In the genomic region with DNA sequence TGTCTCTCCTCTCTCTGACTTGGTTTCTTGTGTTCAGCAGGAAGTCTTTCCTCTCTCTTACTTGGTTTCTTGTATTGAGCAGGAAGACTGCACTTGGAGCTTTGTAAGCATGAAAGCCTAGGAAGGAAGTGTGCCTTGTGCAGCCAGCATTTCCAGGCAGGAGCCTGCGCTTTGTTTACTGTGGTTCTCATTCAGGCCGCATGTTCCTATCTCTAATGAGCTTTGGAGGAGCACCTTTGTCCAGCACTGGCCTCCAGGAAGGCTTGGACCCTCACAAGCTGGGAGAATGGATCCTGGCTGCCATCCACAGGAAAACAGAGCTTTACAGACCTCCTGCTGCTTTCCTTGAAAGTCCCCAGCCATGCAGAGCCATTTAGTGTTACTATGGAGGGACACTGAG, we compare ENCODE assay signal across 10 mouse cellular contexts. TPM values are rescaled to one million over a fixed set of nuclear protein-coding genes. Genes with fewer than 3 reads are reported as not detected.
A peak's percentile ranks its signal among the peaks of the same experiment; 100 is the strongest.
DNase-seq lines count a peak whose midpoint lies in the region; ATAC-seq lines count a peak whose summit lies in the region.
"Had no signal": no experiment of that assay in that cellular context is flagged by ENCODE, and none has a peak within 500 bp of the region (broad histone marks: within the 10 kb centered on the region; RNA-seq: fewer than 3 reads in every experiment).

No protein-coding gene starts in this region.

- peak; percentile 8 to 24 for DNase-seq in cerebellum, postnatal 10 days
- no peak for DNase-seq in cerebellum, adult 11-12 months
- no peak for DNase-seq in hindbrain, embryonic 10.5 days (ENCODE audit: low spot score)
- DNase-seq in lung, postnatal 10 days = no peak
- DNase-seq in kidney, postnatal 14 days = peak; percentile 12
- no peak for DNase-seq in urinary bladder, adult 2 months (ENCODE audit: low spot score)
- DNase-seq: cerebellum, adult 9-11 months had no signal

- H3K36me3 ChIP-seq in hindbrain, embryonic 10.5 days = no peaks in the 10 kb centered on the region; the same call in 1 of the 2 replicates
- no peaks in the 10 kb centered on the region for H3K36me3 ChIP-seq in hindbrain, embryonic 13.5 days
- H3K36me3 ChIP-seq in lung, embryonic 15.5 days = no peaks in the 10 kb centered on the region

- no peaks in the 10 kb centered on the region for H3K27me3 ChIP-seq in hindbrain, embryonic 10.5 days (ENCODE audit: insufficient read depth, poor library complexity, severe bottlenecking)
- no peaks in the 10 kb centered on the region for H3K27me3 ChIP-seq in hindbrain, embryonic 13.5 days
- no peaks in the 10 kb centered on the region for H3K27me3 ChIP-seq in lung, embryonic 15.5 days

- no peak overlapping the region for H3K4me2 ChIP-seq in hindbrain, embryonic 13.5 days
- no peak overlapping the region for H3K4me2 ChIP-seq in lung, embryonic 15.5 days

- H3K9me3 ChIP-seq in hindbrain, embryonic 10.5 days = no peaks in the 10 kb centered on the region
- H3K9me3 ChIP-seq in hindbrain, embryonic 13.5 days = no peaks in the 10 kb centered on the region
- no peaks in the 10 kb centered on the region for H3K9me3 ChIP-seq in lung, embryonic 15.5 days

- H3K4me3 ChIP-seq in hindbrain, embryonic 10.5 days = no peak overlapping the region
- no peak overlapping the region for H3K4me3 ChIP-seq in hindbrain, embryonic 13.5 days
- H3K4me3 ChIP-seq in lung, embryonic 15.5 days = no peak overlapping the region

- H3K9ac ChIP-seq in hindbrain, embryonic 13.5 days = no peak overlapping the region
- no peak overlapping the region for H3K9ac ChIP-seq in lung, embryonic 15.5 days

- no peak for ATAC-seq in hindbrain, embryonic 13.5 days (ENCODE audit: low FRiP score)
- no peak for ATAC-seq in lung, embryonic 15.5 days (ENCODE audit: borderline replicate concordance, extremely low read depth, low FRiP score, low TSS enrichment)
- ATAC-seq: inflammation-experienced regulatory T-cells, adult 6 months had no signal

- H3K4me1 ChIP-seq in hindbrain, embryonic 10.5 days (replicated peaks) = peaks cover 11% of the 10 kb centered on the region
- H3K4me1 ChIP-seq in hindbrain, embryonic 13.5 days (replicated peaks) = peaks cover 13% of the 10 kb centered on the region
- peaks cover 11% of the 10 kb centered on the region for H3K4me1 ChIP-seq in lung, embryonic 15.5 days

- 75% methylated on average over 2 of the region's 2 CpGs for WGBS in hindbrain, embryonic 10.5 days
- WGBS in hindbrain, embryonic 13.5 days = 55% methylated on average over 2 of the region's 2 CpGs
- 53% methylated on average over 2 of the region's 2 CpGs for WGBS in lung, embryonic 15.5 days

- peak overlapping the region; percentile 6; the same call in 1 of the 2 replicates for H3K27ac ChIP-seq in hindbrain, embryonic 10.5 days
- H3K27ac ChIP-seq in hindbrain, embryonic 13.5 days = no peak overlapping the region; the same call in 1 of the 2 replicates
- H3K27ac ChIP-seq in lung, embryonic 15.5 days = peak overlapping the region; percentile 32; the same call in 1 of the 2 replicates

RNA-seq across cellular contexts. Expression of a gene that starts 32.2 kb away (rescaled TPM):
- polyA plus RNA-seq in hindbrain, embryonic 10.5 days (2016; fragmentation: Nextera tagmentation; extraction: Ambion mirVana) = 6.6 and 10.3 TPM in 2 replicates
- polyA plus RNA-seq in hindbrain, embryonic 13.5 days (2015; fragmentation: Nextera tagmentation; extraction: Ambion mirVana) = 9.9 and 10.0 TPM in 2 replicates
- 4.6 and 5.3 TPM in 2 replicates for polyA plus RNA-seq in lung, embryonic 15.5 days (2015; fragmentation: Nextera tagmentation; extraction: Ambion mirVana)
- polyA plus RNA-seq in urinary bladder, adult 2 months (2012; rRNA removed) = 4.2 and 6.3 TPM in 2 replicates

Comparison
In these comparisons a context has a peak if more than half of its experiments do, and no peak if none do; other contexts are left out.
1. DNase-seq: peak in cerebellum, postnatal 10 days (2 of 2) and kidney, postnatal 14 days (single experiment); none in cerebellum, adult 11-12 months (single experiment), hindbrain, embryonic 10.5 days (single experiment), lung, postnatal 10 days (single experiment) and urinary bladder, adult 2 months (single experiment).